Mouse (Mus musculus) CH12.LX (cell line): Measurements from ENCODE around the gene Rad21l.
"Not testable (repeated sequence)": the region's sequence is repeated elsewhere in the genome, so short reads cannot be mapped to it uniquely, and the experiment has no call there.

Experiments used
- CTCF ChIP-seq, 2 experiments: IDR thresholded peaks in 1 of 2; conservative IDR thresholded peaks in 1 of 2; 2 replicates each; pipeline ENCODE4 v1.5.1; 2011 to 2012; ENCODE audit warnings: low read depth in 2 of 2, low read length in 2 of 2, improper control_type of control experiment in 1 of 2, inconsistent platforms in 1 of 2, mild to moderate bottlenecking in 1 of 2, moderate library complexity in 1 of 2
- EP300 ChIP-seq: IDR thresholded peaks from 2 replicates; pipeline ENCODE4 v1.6.1; 2011; ENCODE audit warnings: low read length, improper control_type of control experiment
- JUND ChIP-seq: conservative IDR thresholded peaks from 2 replicates; pipeline ENCODE4 v1.6.1; 2011; ENCODE audit warnings: low read depth, low read length, improper control_type of control experiment
- POLR2A ChIP-seq: IDR thresholded peaks from 2 replicates; pipeline ENCODE4 v1.6.1; 2011; ENCODE audit warnings: low read depth, mild to moderate bottlenecking, improper control_type of control experiment, low read length
- SIN3A ChIP-seq: IDR thresholded peaks from 2 replicates; pipeline ENCODE4 v1.6.1; 2012; ENCODE audit warnings: low read length, improper control_type of control experiment, inconsistent platforms
- TCF12 ChIP-seq: IDR thresholded peaks from 2 replicates; pipeline ENCODE4 v1.6.1; 2014; ENCODE audit warnings: low read depth, mild to moderate bottlenecking, inconsistent platforms, low read length, improper control_type of control experiment

DNA sequence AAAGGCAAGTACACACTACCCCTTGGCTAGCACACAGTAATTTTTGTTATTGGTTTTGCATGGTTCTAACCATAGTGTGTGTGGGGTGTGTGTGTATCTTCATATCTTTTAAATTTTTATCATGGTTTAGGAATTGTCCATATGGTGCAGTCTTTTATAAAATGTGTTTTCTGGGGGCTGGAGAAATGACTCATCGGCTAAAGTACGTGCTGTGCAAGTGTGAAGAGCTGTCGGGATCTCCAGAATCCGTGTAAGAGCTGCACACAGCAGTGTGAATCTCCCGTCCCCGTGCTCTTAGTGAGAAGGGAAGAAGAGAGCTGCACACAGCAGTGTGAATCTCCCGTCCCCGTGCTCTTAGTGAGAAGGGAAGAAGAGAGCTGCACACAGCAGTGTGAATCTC lies 52.6 kb downstream of the Rad21l start:
- TF ChIP-seq CTCF (conservative IDR thresholded peaks at IDR 0.05 in 1 of 2, IDR thresholded peaks at IDR 0.05 in 1 of 2; ENCODE audit: low read depth in 2 of 2, low read length in 2 of 2); TCF12; SIN3A; POLR2A; EP300; JUND: not testable (repeated sequence)
